Mouse (Mus musculus): ENCODE measurements at regions not wholly inside any gene's neighbourhood (a gene's known extent, or its start where the extent isn't known, plus 50 kb on each side); places are given as distances from the start of the nearest gene placed in this dataset.
"Not testable (repeated sequence)": the region's sequence is repeated elsewhere in the genome, so short reads cannot be mapped to it uniquely, and the experiment has no call there.

DNA sequence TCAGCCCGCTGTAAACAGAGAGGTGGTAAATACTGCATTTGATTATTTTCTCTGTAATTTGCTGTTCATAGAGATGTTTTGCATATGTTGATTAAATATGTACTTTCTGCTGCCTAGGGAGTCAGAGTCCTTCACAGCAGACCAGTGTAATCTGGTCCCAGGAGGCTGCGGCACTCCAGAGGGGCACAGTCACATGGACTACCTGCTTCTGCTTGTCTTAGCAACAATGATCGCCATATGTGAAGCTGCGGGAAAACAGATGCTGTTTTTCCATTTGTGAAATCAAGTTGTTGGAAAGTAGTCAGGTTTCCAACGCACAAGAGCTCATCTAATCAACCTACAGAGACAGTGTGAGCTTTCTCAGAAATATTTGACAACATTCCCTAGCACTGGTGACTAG, 490.6 kb downstream of the Cypt12 start:
- no peak for TF ChIP-seq POLR2A (IDR thresholded peaks at IDR 0.05; ENCODE audit: borderline replicate concordance, low read depth, low read length)
- no peak for TF ChIP-seq CTCF (IDR thresholded peaks at IDR 0.05; ENCODE audit: low read depth, low read length)
- no peak overlapping the region for H3K27ac ChIP-seq (ENCODE audit: insufficient read depth, low read depth, low read length)
- no peak overlapping the region for H3K4me3 ChIP-seq (ENCODE audit: insufficient read depth, low read length)
- H3K4me1 ChIP-seq (ENCODE audit: control insufficient read depth, insufficient read depth, low read length) = no peaks in the 10 kb centered on the region

DNA sequence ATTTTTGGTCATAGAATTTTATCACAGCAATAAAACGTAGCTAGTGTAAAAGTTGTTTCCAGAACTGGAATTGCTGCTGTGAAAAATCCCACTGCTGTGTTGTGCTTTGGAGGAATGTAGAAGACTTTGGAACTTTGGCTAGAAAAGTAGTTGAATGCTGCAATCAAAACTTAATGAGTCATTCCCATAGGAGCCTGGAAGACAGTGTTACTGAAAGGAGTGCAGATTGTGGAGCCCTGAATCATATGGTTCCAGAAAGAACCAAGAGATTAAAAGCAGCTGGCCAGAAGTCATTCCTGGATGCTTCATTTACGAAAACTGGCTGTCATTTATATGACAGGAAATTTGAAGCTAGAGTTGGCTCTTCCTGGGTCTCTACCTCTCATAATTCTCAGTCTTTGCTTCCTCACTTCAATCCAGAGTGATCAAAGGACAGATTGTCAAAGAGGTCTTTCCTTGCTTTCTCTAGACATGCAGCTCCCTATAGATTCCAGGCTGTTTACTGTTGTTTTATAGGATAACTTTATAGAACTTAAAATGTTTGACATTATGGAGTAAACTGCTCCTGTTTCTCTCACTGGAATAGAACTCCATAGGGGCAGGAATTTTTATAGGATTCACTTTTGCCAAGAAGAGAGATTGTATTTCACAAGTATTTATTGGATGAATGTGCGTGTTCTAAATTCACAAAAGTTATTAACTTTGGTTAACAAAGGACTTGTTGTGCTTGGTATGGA, 504.2 kb downstream of the Cypt12 start:
- H3K27ac ChIP-seq (ENCODE audit: insufficient read depth, low read depth, low read length) = no peak overlapping the region
- no peak overlapping the region for H3K4me3 ChIP-seq (ENCODE audit: insufficient read depth, low read length)
- H3K4me1 ChIP-seq (ENCODE audit: control insufficient read depth, insufficient read depth, low read length) = no peaks in the 10 kb centered on the region
- TF ChIP-seq POLR2A (IDR thresholded peaks at IDR 0.05; ENCODE audit: borderline replicate concordance, low read depth, low read length) (no peak), CTCF (IDR thresholded peaks at IDR 0.05; ENCODE audit: low read depth, low read length) (no peak)

DNA sequence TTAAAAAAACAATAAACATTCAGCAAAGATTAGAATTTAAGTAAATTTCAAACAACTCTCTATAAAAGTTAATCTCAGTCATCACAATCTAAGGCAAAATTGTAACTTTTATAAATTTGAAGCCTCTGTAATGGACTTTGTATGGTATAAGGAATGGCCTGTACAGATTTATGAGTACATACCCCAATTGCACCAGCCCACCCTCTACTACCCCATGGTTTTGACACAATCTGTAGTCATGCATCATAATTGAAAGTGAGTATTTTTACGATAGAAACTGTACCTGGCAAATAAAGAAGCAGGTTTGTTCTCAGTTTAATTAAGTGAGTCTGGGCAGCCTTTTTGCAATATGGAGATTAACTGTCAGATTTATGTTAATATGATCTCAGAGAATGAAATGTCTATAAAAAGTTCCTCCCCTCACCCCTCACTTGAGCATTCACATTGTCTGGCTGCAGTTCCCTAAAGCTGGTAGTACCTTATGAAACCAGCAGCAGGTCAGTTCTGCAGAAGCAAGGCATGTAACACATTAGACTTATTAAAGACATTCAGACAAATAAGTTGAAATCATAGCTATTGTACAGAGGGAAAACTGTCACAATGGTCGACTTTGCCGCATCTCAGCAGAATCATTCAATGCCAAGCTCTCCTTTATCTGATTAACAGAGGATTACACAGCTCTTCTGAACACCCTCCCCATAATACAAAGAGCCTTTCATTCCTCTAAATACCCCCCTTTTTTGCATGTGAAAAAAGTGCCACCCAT, 505.2 kb downstream of the Cypt12 start:
- no peak overlapping the region for H3K27ac ChIP-seq (ENCODE audit: insufficient read depth, low read depth, low read length)
- TF ChIP-seq CTCF (IDR thresholded peaks at IDR 0.05; ENCODE audit: low read depth, low read length) (no peak), POLR2A (IDR thresholded peaks at IDR 0.05; ENCODE audit: borderline replicate concordance, low read depth, low read length) (no peak)
- H3K4me1 ChIP-seq (ENCODE audit: control insufficient read depth, insufficient read depth, low read length) = no peaks in the 10 kb centered on the region
- H3K4me3 ChIP-seq (ENCODE audit: insufficient read depth, low read length) = no peak overlapping the region

DNA sequence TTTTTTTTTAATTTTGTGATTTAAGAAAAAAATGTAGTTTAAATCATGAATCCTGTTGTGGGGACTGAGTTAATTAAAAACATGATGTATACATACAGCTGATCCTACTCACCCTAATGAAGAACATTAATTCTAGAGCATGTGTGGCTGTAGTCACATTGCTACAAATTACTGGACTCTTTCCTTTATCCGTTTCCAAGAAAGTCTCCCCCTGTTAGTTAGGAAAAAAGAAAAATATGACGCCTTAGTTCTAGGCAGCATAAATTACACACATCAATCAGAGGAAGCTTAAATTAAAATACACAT, 505.7 kb downstream of the Cypt12 start:
- H3K4me3 ChIP-seq (ENCODE audit: insufficient read depth, low read length) = no peak overlapping the region
- H3K4me1 ChIP-seq (ENCODE audit: control insufficient read depth, insufficient read depth, low read length) = no peaks in the 10 kb centered on the region
- no peak for TF ChIP-seq CTCF (IDR thresholded peaks at IDR 0.05; ENCODE audit: low read depth, low read length)
- TF ChIP-seq POLR2A (IDR thresholded peaks at IDR 0.05; ENCODE audit: borderline replicate concordance, low read depth, low read length) = no peak
- no peak overlapping the region for H3K27ac ChIP-seq (ENCODE audit: insufficient read depth, low read depth, low read length)

DNA sequence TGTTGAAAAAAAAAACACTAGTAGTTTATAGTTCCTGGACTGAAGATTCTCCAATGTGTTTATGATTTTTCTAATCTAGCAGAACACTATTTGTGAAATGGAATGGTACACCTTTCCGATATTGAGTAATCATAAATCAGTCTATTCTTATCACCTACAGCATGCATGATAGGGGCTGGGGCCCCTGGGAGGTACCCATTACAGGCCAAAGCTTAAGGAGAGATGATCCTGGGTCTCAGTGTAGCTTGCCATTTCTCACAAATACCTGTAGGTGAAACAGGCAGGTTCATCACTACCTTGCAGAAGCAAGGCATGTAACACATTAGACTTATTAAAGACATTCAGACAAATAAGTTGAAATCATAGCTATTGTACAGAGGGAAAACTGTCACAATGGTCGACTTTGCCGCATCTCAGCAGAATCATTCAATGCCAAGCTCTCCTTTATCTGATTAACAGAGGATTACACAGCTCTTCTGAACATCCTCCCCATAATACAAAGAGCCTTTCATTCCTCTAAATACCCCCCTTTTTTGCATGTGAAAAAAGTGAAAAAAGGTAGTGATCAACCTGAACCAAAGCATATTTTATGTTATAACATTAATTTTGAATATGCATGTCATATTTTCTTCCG, 506.5 kb downstream of the Cypt12 start:
- H3K4me1 ChIP-seq (ENCODE audit: control insufficient read depth, insufficient read depth, low read length); H3K4me3 ChIP-seq (ENCODE audit: insufficient read depth, low read length); H3K27ac ChIP-seq (ENCODE audit: insufficient read depth, low read depth, low read length): not testable (repeated sequence)

DNA sequence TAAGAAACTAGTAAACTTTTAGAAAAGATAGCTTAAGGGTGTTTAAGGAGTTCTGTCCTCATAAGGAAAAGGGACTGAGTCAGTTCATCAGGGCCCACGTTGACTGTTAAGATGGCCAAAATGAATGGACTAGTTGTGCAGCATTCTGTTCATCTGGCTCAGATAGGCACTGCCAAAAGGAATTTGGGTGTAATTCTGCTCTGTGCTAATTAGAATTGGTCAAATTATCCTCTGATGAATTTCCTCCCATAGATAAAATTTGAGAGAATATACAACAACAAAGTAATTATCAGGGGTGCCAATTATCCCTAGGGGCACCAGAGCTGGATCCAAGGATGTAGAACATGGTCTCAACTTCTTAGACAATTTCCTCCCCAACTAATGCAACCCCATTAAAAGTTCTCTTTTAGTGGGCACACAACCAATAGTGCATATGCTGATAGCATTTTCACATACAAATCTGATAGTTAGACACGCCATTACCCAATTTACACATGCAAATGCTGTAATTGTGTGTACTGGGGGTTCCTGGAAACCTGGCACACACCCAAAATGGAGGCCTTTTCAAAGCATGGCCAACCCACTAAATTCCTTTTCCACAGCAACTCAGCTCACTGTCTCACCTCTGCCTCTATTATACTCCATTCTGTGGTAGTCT, 508.0 kb downstream of the Cypt12 start:
- Histone ChIP-seq H3K27ac (ENCODE audit: insufficient read depth, low read depth, low read length) (no peak overlapping the region), H3K4me1 (ENCODE audit: control insufficient read depth, insufficient read depth, low read length) (no peaks in the 10 kb centered on the region), H3K4me3 (ENCODE audit: insufficient read depth, low read length) (no peak overlapping the region)
- TF ChIP-seq CTCF (IDR thresholded peaks at IDR 0.05; ENCODE audit: low read depth, low read length) = no peak
- no peak for TF ChIP-seq POLR2A (IDR thresholded peaks at IDR 0.05; ENCODE audit: borderline replicate concordance, low read depth, low read length)

DNA sequence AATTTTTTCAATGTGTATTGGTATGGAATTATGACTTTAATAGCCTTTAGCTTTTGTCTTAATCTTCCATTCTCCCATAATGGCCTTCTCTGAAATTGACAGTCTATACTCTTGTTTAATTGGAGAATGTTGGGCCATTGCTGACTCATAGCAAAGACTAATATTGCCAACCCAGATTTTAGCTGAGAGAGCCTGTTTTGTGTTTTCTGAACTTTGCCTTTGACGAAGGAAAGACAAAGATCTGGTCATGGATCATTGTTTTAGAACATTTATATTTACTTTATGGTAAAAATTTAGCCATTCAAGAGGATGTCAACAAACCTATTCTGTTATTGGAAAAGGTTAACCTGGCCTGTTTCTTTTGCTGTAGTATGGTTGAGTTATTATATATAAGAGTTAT, 512.1 kb downstream of the Cypt12 start:
- no peaks in the 10 kb centered on the region for H3K4me1 ChIP-seq (ENCODE audit: control insufficient read depth, insufficient read depth, low read length)
- no peak overlapping the region for H3K27ac ChIP-seq (ENCODE audit: insufficient read depth, low read depth, low read length)
- no peak overlapping the region for H3K4me3 ChIP-seq (ENCODE audit: insufficient read depth, low read length)
- TF ChIP-seq CTCF (IDR thresholded peaks at IDR 0.05; ENCODE audit: low read depth, low read length) (no peak), POLR2A (IDR thresholded peaks at IDR 0.05; ENCODE audit: borderline replicate concordance, low read depth, low read length) (no peak)

DNA sequence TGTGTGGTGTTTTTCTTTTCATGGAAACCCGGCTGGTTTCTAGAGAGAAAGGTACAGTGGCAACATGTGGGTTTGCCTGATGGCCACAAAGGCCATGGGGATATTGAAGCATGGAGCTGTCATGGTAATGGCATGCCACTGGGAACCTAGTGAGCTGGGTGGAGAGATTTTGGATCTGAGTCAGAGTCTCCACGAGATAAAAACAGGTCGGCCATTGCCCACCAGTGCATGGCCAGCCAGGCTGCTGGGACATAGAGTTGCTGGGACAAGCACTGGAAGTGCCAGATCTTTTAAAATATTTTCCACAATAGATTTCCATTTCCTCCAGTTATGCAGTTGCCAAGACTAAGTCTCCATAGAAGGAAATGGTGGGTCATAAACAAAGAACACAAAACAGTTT, 523.6 kb downstream of the Cypt12 start:
- no peak for TF ChIP-seq CTCF (IDR thresholded peaks at IDR 0.05; ENCODE audit: low read depth, low read length)
- TF ChIP-seq POLR2A (IDR thresholded peaks at IDR 0.05; ENCODE audit: borderline replicate concordance, low read depth, low read length) = no peak
- H3K4me3 ChIP-seq (ENCODE audit: insufficient read depth, low read length) = no peak overlapping the region
- no peaks in the 10 kb centered on the region for H3K4me1 ChIP-seq (ENCODE audit: control insufficient read depth, insufficient read depth, low read length)
- no peak overlapping the region for H3K27ac ChIP-seq (ENCODE audit: insufficient read depth, low read depth, low read length)

DNA sequence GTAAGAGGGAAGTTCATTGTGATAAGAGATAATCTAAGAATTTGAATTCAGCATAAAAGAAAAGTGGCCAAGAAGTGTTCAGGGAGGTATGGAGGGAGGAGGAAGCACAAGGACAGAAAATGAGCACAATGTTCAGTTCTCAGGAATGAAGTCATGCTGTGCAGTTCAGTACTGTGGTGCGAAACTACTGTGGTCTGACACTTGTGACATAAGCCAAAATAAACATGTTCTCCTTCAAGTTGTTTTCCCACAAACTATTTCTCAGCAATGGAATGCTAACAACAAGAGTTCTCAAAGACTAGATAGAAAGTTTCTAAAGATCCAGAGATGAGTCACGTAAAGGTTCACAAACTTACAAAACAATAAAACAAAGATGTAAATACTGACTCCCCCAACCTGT, 531.3 kb downstream of the Cypt12 start:
- TF ChIP-seq POLR2A (IDR thresholded peaks at IDR 0.05; ENCODE audit: borderline replicate concordance, low read depth, low read length) = no peak
- no peak for TF ChIP-seq CTCF (IDR thresholded peaks at IDR 0.05; ENCODE audit: low read depth, low read length)
- Histone ChIP-seq H3K27ac (ENCODE audit: insufficient read depth, low read depth, low read length) (no peak overlapping the region), H3K4me3 (ENCODE audit: insufficient read depth, low read length) (no peak overlapping the region), H3K4me1 (ENCODE audit: control insufficient read depth, insufficient read depth, low read length) (no peaks in the 10 kb centered on the region)

DNA sequence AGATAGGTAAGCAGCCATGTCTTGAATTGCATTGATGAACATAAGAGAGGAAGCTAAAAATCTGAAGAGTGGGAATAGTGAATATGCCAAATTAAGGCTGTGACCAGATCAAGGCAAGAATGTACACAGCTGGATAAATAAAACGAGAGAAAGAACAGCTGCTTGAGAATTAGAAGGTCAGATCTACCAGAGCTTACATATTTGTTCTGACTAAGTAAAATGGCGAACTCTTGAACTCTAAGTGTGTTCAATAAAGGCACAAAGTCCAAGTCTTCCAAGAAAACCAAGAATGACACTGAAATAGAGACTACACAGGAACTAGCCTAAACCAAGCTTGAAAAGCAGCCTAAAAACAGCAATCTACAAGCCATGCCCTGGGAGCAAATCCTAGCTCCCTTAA, 533.8 kb downstream of the Cypt12 start:
- no peak overlapping the region for H3K27ac ChIP-seq (ENCODE audit: insufficient read depth, low read depth, low read length)
- no peak overlapping the region for H3K4me3 ChIP-seq (ENCODE audit: insufficient read depth, low read length)
- TF ChIP-seq CTCF (IDR thresholded peaks at IDR 0.05; ENCODE audit: low read depth, low read length) = no peak
- no peak for TF ChIP-seq POLR2A (IDR thresholded peaks at IDR 0.05; ENCODE audit: borderline replicate concordance, low read depth, low read length)

More for the DNA sequence above, 533.8 kb downstream of the Cypt12 start:
- no peaks in the 10 kb centered on the region for H3K4me1 ChIP-seq (ENCODE audit: control insufficient read depth, insufficient read depth, low read length)

Data from bone marrow macrophage, adult 2 months (primary cell).